Mouse (Mus musculus) frontal cortex, adult (tissue): ENCODE measurements around the gene Rasl12.
A peak's percentile ranks its signal among the peaks of the same experiment; 100 is the strongest.

ENCODE experiments used
- ATAC-seq: cut with Nextera tagmentation; 2 replicates; pipeline ENCODE4 v1.9.2; 2017; ENCODE audit warnings: mild to moderate bottlenecking, moderate library complexity, mixed read lengths; ENCODE audit not compliant: low TSS enrichment

Rasl12 gene

GRCm38 (mm10) chr9:65398279-65398678 is at the start of gene Rasl12:
TSS of gene Rasl12 (plus strand) at chr9:65398506.
- peak; percentile 81; the same call in 1 of the 2 replicates for ATAC-seq

GRCm38 (mm10) chr9:65353251-65353650 is 45.1 kb upstream of the Rasl12 start:
- no peak for ATAC-seq

- ATAC-seq: no peak
Measured at GRCm38 (mm10) chr9:65356561-65356960, 41.7 kb upstream of the Rasl12 start.

- no peak for ATAC-seq
Measured at GRCm38 (mm10) chr9:65356971-65357370, 41.3 kb upstream of the Rasl12 start.

- ATAC-seq: no peak
Measured at GRCm38 (mm10) chr9:65358956-65359480, 39.3 kb upstream of the Rasl12 start.

- no peak for ATAC-seq
Measured at GRCm38 (mm10) chr9:65360641-65361448, 37.5 kb upstream of the Rasl12 start, which contains the start of gene Ubap1l. TSS of gene Ubap1l (plus strand) at chr9:65361041.

GRCm38 (mm10) chr9:65363684-65364083 is 34.6 kb upstream of the Rasl12 start:
- no peak for ATAC-seq

- ATAC-seq: no peak
Measured at GRCm38 (mm10) chr9:65365721-65366120, 32.6 kb upstream of the Rasl12 start.

GRCm38 (mm10) chr9:65371756-65372155 is 26.6 kb upstream of the Rasl12 start:
- no peak for ATAC-seq

GRCm38 (mm10) chr9:65372449-65372848 is 25.9 kb upstream of the Rasl12 start:
- no peak for ATAC-seq

GRCm38 (mm10) chr9:65374468-65375162 is 23.7 kb upstream of the Rasl12 start:
- ATAC-seq: no peak; the same call in 1 of the 2 replicates

GRCm38 (mm10) chr9:65375163-65375934 is 23.0 kb upstream of the Rasl12 start:
- peak; percentile 91 for ATAC-seq

- ATAC-seq: no peak
Measured at GRCm38 (mm10) chr9:65381017-65381590, 17.2 kb upstream of the Rasl12 start.

GRCm38 (mm10) chr9:65382031-65382750 is 16.1 kb upstream of the Rasl12 start:
- ATAC-seq: no peak

- no peak for ATAC-seq
Measured at GRCm38 (mm10) chr9:65382751-65383097, 15.6 kb upstream of the Rasl12 start.

- ATAC-seq: no peak
Measured at GRCm38 (mm10) chr9:65384276-65384675, 14.0 kb upstream of the Rasl12 start.

GRCm38 (mm10) chr9:65386373-65387140 is 11.7 kb upstream of the Rasl12 start:
- no peak for ATAC-seq

- ATAC-seq: peak; percentile 69; the same call in 1 of the 2 replicates
Measured at GRCm38 (mm10) chr9:65390752-65391612, 7.3 kb upstream of the Rasl12 start.

GRCm38 (mm10) chr9:65391613-65391964 is 6.7 kb upstream of the Rasl12 start, which contains the start of gene Kbtbd13:
TSS of gene Kbtbd13 (minus strand) at chr9:65391652.
- no peak for ATAC-seq
